Mouse (Mus musculus) mouse embryonic stem cell (cell line): ENCODE measurements around the gene Ly6g5b.
"Not testable (repeated sequence)": the region's sequence is repeated elsewhere in the genome, so short reads cannot be mapped to it uniquely, and the experiment has no call there.

Experiments used
- in situ Hi-C, 2 experiments: fragments of 300-500 bp; cut with MboI; formaldehyde crosslinking; loops; 1 replicate in 1 of 2; 3 replicates in 1 of 2; pipeline ENCODE4 v1.14.3; 2019 to 2020; ENCODE audit warnings: low sequenced_read_pairs in 2 of 2, low pct_unique_long_range_greater_than_20kb in 1 of 2, mixed read lengths in 1 of 2; ENCODE audit not compliant: unreplicated experiment in 1 of 2

Gene Ly6g5b

GRCm38 (mm10) chr17:35147348-35147747 lies 32.1 kb upstream of the Ly6g5b start:
- in situ Hi-C loops = loop anchor here in 1 of 2 experiments (10.0 kb wide), 1 partner anchor 133 kb away; the partner anchor contains the start of gene Vwa7

GRCm38 (mm10) chr17:35146139-35146538 lies 30.9 kb upstream of the Ly6g5b start:
- in situ Hi-C loops = loop anchor here in 1 of 2 experiments (10.0 kb wide), 1 partner anchor 131 kb away; the partner anchor contains the start of gene Vwa7

GRCm38 (mm10) chr17:35141971-35142370 lies 26.7 kb upstream of the Ly6g5b start:
- in situ Hi-C loops = loop anchor here in 1 of 2 experiments (10.0 kb wide), 1 partner anchor 127 kb away; the partner anchor contains the start of gene Vwa7

GRCm38 (mm10) chr17:35140490-35140996 lies 25.3 kb upstream of the Ly6g5b start:
- in situ Hi-C loops = loop anchor here in 1 of 2 experiments (10.0 kb wide), 1 partner anchor 126 kb away; the partner anchor contains the start of gene Vwa7

GRCm38 (mm10) chr17:35139269-35139668 lies 24.0 kb upstream of the Ly6g5b start:
- in situ Hi-C loops = no loop called here

GRCm38 (mm10) chr17:35135591-35136320 lies 20.5 kb upstream of the Ly6g5b start:
- in situ Hi-C loops = no loop called here

- in situ Hi-C loops = no loop called here
These were observed 19.8 kb upstream of the Ly6g5b start, which contains the start of gene Bag6 for GRCm38 (mm10) chr17:35134801-35135590. Gene Bag6 (plus strand): TSS chr17:35135178.

GRCm38 (mm10) chr17:35133517-35133916 lies 18.3 kb upstream of the Ly6g5b start:
- in situ Hi-C loops = no loop called here

- in situ Hi-C loops = no loop called here
These were observed 16.9 kb upstream of the Ly6g5b start for GRCm38 (mm10) chr17:35132174-35132560.

GRCm38 (mm10) chr17:35131500-35132173 lies 16.4 kb upstream of the Ly6g5b start, which contains the start of gene Apom:
Gene Apom (minus strand): TSS chr17:35132050.
- in situ Hi-C loops = no loop called here

- in situ Hi-C loops = no loop called here
These were observed 15.8 kb upstream of the Ly6g5b start for GRCm38 (mm10) chr17:35131038-35131437.

GRCm38 (mm10) chr17:35128996-35129395 lies 13.8 kb upstream of the Ly6g5b start:
- in situ Hi-C loops = no loop called here

GRCm38 (mm10) chr17:35127017-35127416 lies 11.8 kb upstream of the Ly6g5b start:
- in situ Hi-C loops = no loop called here

- in situ Hi-C loops = no loop called here
These were observed 11.0 kb upstream of the Ly6g5b start, which contains the start of gene D17H6S53E for GRCm38 (mm10) chr17:35126206-35126611. Gene D17H6S53E (plus strand): TSS chr17:35126373.

GRCm38 (mm10) chr17:35125578-35125977 lies 10.3 kb upstream of the Ly6g5b start:
- in situ Hi-C loops = no loop called here

GRCm38 (mm10) chr17:35125081-35125480 lies 9.9 kb upstream of the Ly6g5b start:
- in situ Hi-C loops = no loop called here

GRCm38 (mm10) chr17:35124261-35124896 lies 9.2 kb upstream of the Ly6g5b start:
- in situ Hi-C loops = not testable (repeated sequence)

- in situ Hi-C loops = not testable (repeated sequence)
These were observed 8.1 kb upstream of the Ly6g5b start for GRCm38 (mm10) chr17:35123287-35123686.
